Mouse (Mus musculus) lung, postnatal 10 days (tissue): ENCODE measurements around the gene Pvr.

Experiments
- DNase-seq: peaks from one replicate; pipeline ENCODE4 v3.0.0; 2021

Pvr gene

GRCm38 (mm10) chr7:19867751-19868399 is 53.1 kb downstream of the Pvr start:
- no peak for DNase-seq

GRCm38 (mm10) chr7:19866490-19866889 is 54.5 kb downstream of the Pvr start:
- no peak for DNase-seq

- no peak for DNase-seq
These were observed 55.5 kb downstream of the Pvr start for GRCm38 (mm10) chr7:19865246-19866036.

DNA sequence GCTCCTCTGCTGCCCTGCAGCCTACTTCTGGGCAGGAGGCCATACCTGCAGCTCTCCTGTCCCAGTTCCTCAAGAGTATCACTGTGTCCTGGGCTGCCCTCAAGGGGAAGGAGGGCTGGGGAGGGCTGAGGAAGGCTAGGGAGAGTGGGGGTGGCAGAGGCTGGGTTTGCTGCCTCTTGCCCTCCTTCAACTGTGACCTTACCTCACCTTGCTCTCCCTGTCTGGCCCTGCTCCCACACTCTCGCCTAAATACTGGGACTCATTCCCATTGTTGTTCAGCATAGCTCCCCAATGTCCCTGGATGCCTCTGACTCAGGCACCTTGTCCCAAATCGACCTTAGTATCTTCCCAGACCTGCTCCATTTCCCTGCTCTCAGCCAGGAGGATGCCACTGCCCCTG is 56.7 kb downstream of the Pvr start:
- DNase-seq = no peak

DNA sequence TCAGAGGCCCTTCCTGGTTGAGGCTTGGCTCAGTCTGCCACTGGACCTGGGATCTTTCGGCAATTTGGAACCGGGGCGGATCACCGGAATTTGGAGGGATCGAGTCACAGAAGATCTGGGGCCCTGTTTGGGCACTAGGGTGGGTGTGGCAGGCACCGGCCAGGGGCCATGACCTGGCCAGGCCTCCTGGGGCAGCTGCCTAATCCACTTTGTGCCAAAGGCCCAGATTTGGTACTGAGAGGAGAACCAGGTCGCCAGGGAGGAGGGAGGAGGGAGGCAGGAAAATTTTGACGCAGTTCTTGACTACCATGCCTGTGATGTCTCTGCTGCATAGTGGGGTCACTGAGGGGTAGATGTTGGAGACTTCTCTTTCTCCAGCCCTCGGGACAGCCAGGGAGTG is 59.8 kb downstream of the Pvr start, which contains the start of gene Ceacam16:
Gene Ceacam16, minus strand, starts transcription at position 101 of the 400 bp plus-strand sequence.
- no peak for DNase-seq

DNA sequence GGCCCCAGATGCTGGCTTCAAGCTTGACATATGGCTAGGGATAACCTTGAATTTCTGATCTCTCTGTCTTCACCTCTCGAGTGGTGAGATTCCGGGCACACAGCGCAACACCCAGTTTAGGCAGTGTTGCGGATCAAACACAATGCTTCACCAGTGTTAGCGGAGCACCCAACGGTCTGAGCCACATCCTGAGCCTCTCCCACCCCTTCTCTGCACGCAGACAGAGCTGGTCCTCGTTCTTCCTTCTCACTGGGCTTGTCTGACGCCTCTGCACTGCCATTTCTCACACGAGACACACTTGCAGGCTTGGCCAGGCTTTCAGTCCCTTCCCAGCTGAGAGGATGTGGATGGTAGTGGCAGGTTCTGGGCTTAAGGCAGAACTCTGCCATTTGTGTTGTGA is 61.2 kb downstream of the Pvr start:
- no peak for DNase-seq

GRCm38 (mm10) chr7:19856283-19856682 is 64.7 kb downstream of the Pvr start:
- DNase-seq = no peak

GRCm38 (mm10) chr7:19855663-19856062 is 65.3 kb downstream of the Pvr start:
- DNase-seq = no peak
